Mouse (Mus musculus): ENCODE results near the gene Ydjc.
A peak's percentile ranks its signal among the peaks of the same experiment; 100 is the strongest.

Gene Ydjc

GRCm38 (mm10) chr16:17144339-17144738, at the start of gene Ydjc:
Gene Ydjc, plus strand, starts transcription at chr16:17144621.
- no peak for DNase-seq (ENCODE audit: low spot score in 2 of 2)

- no peak for DNase-seq (ENCODE audit: low spot score in 2 of 2)
Observed at GRCm38 (mm10) chr16:17096938-17097337, 47.5 kb upstream of the Ydjc start.

- no peak for DNase-seq (ENCODE audit: low spot score in 2 of 2)
Observed at GRCm38 (mm10) chr16:17102630-17103220, 41.7 kb upstream of the Ydjc start.

GRCm38 (mm10) chr16:17104600-17104999, 39.8 kb upstream of the Ydjc start:
- no peak for DNase-seq (ENCODE audit: low spot score in 2 of 2)

GRCm38 (mm10) chr16:17110771-17111743, 33.4 kb upstream of the Ydjc start, which contains the start of gene Ppil2:
Gene Ppil2, minus strand, starts transcription at chr16:17111257.
- peak in 1 of 2 experiments; percentile 61 for DNase-seq (ENCODE audit: low spot score in 2 of 2)

GRCm38 (mm10) chr16:17117309-17117799, 27.1 kb upstream of the Ydjc start:
- DNase-seq (ENCODE audit: low spot score in 2 of 2): no peak

GRCm38 (mm10) chr16:17121569-17121968, 22.9 kb upstream of the Ydjc start:
- no peak for DNase-seq (ENCODE audit: low spot score in 2 of 2)

GRCm38 (mm10) chr16:17124119-17124870, 20.1 kb upstream of the Ydjc start:
- no peak for DNase-seq (ENCODE audit: low spot score in 2 of 2)

- peak; percentile 49 to 50 for DNase-seq (ENCODE audit: low spot score in 2 of 2)
Observed at GRCm38 (mm10) chr16:17124871-17125520, 19.4 kb upstream of the Ydjc start, which contains the start of gene 2610318N02Rik. Gene 2610318N02Rik, minus strand, starts transcription at chr16:17125167.

GRCm38 (mm10) chr16:17127292-17127691, 17.1 kb upstream of the Ydjc start:
- DNase-seq (ENCODE audit: low spot score in 2 of 2): no peak

- DNase-seq (ENCODE audit: low spot score in 2 of 2): no peak
Observed at GRCm38 (mm10) chr16:17131191-17132088, 13.0 kb upstream of the Ydjc start.

GRCm38 (mm10) chr16:17132089-17132905, 12.1 kb upstream of the Ydjc start, which contains the start of gene Sdf2l1:
Gene Sdf2l1, minus strand, starts transcription at chr16:17132383.
- peak; percentile 95 to 98 for DNase-seq (ENCODE audit: low spot score in 2 of 2)

- no peak for DNase-seq (ENCODE audit: low spot score in 2 of 2)
Observed at GRCm38 (mm10) chr16:17132906-17133200, 11.6 kb upstream of the Ydjc start.

- DNase-seq (ENCODE audit: low spot score in 2 of 2): no peak
Observed at GRCm38 (mm10) chr16:17137355-17137754, 7.1 kb upstream of the Ydjc start.

- peak; percentile 68 to 72 for DNase-seq (ENCODE audit: low spot score in 2 of 2)
Observed at GRCm38 (mm10) chr16:17146772-17147235, 2.4 kb downstream of the Ydjc start, which contains the start of gene Ccdc116. Gene Ccdc116, minus strand, starts transcription at chr16:17147229.

GRCm38 (mm10) chr16:17147391-17147929, 3.0 kb downstream of the Ydjc start:
- DNase-seq (ENCODE audit: low spot score in 2 of 2): peak in 1 of 2 experiments; percentile 29

- no peak for DNase-seq (ENCODE audit: low spot score in 2 of 2)
Observed at GRCm38 (mm10) chr16:17148084-17148483, 3.7 kb downstream of the Ydjc start.

- no peak for DNase-seq (ENCODE audit: low spot score in 2 of 2)
Observed at GRCm38 (mm10) chr16:17150520-17151258, 6.3 kb downstream of the Ydjc start.

All from frontal cortex, postnatal 14 days (tissue).